Mouse (Mus musculus) frontal cortex, postnatal 14 days (tissue): ENCODE measurements around the gene Gm48551.

Experiments used
- DNase-seq, 2 experiments: peaks; one replicate each; pipeline ENCODE4 v3.0.0; 2022; ENCODE audit warnings: low spot score in 2 of 2

Gene Gm48551

GRCm38 (mm10) chr10:81356991-81357844, 27.0 kb upstream of the Gm48551 start, which contains the start of gene Mfsd12:
Gene Mfsd12, plus strand, starts transcription at chr10:81357491.
- peak; percentile 75 to 88 for DNase-seq

GRCm38 (mm10) chr10:81358209-81358608, 26.1 kb upstream of the Gm48551 start:
- DNase-seq = no peak

GRCm38 (mm10) chr10:81358841-81359240, 25.4 kb upstream of the Gm48551 start:
- DNase-seq = no peak

GRCm38 (mm10) chr10:81360721-81361120, 23.5 kb upstream of the Gm48551 start:
- DNase-seq = no peak

GRCm38 (mm10) chr10:81362336-81362949, 21.8 kb upstream of the Gm48551 start:
- no peak for DNase-seq

- DNase-seq = no peak
Observed at GRCm38 (mm10) chr10:81363436-81364346, 20.6 kb upstream of the Gm48551 start.

GRCm38 (mm10) chr10:81364666-81365065, 19.6 kb upstream of the Gm48551 start:
- no peak for DNase-seq

- DNase-seq = no peak
Observed at GRCm38 (mm10) chr10:81365073-81365472, 19.2 kb upstream of the Gm48551 start.

- no peak for DNase-seq
Observed at GRCm38 (mm10) chr10:81365672-81366476, 18.4 kb upstream of the Gm48551 start, which contains the start of gene 4930404N11Rik. Gene 4930404N11Rik, minus strand, starts transcription at chr10:81365816.

GRCm38 (mm10) chr10:81366477-81367206, 17.6 kb upstream of the Gm48551 start:
- no peak for DNase-seq

GRCm38 (mm10) chr10:81367207-81367495, 17.1 kb upstream of the Gm48551 start:
- DNase-seq = no peak

- DNase-seq = no peak
Observed at GRCm38 (mm10) chr10:81375322-81375721, 8.9 kb upstream of the Gm48551 start.

GRCm38 (mm10) chr10:81376561-81377361, 7.5 kb upstream of the Gm48551 start:
- no peak for DNase-seq

GRCm38 (mm10) chr10:81377362-81377664, 7.0 kb upstream of the Gm48551 start:
- no peak for DNase-seq

GRCm38 (mm10) chr10:81377793-81378552, 6.3 kb upstream of the Gm48551 start, which contains the start of gene Fzr1:
Gene Fzr1, minus strand, starts transcription at chr10:81378516.
- DNase-seq = no peak

- peak; percentile 100 for DNase-seq
Observed at GRCm38 (mm10) chr10:81378553-81379182, 5.6 kb upstream of the Gm48551 start.

- DNase-seq = no peak
Observed at GRCm38 (mm10) chr10:81379183-81379553, 5.1 kb upstream of the Gm48551 start.

- DNase-seq = no peak
Observed at GRCm38 (mm10) chr10:81379809-81380378, 4.4 kb upstream of the Gm48551 start.
